Mouse (Mus musculus) stomach, embryonic 14.5 days (tissue): ENCODE measurements around the gene Lpar6. TPM values are rescaled to one million over a fixed set of nuclear protein-coding genes. Genes with fewer than 3 reads are reported as not detected.

Experiments
- ATAC-seq: fragments of 200-750 bp; cut with Nextera tagmentation; 2 replicates; pipeline ENCODE4 v1.8.0; 2017; ENCODE audit warnings: low read depth, moderate TSS enrichment; ENCODE audit not compliant: insufficient number of reproducible peaks, insufficient read depth, low FRiP score
- H3K27ac ChIP-seq: fragments of 300-500 bp; sonication (generic); 2 replicates; pipeline ENCODE4 v1.5.1; 2014; ENCODE audit warnings: mild to moderate bottlenecking, low read length, moderate library complexity, mixed read lengths
- H3K27me3 ChIP-seq: fragments of 300-500 bp; sonication (generic); 2 replicates; pipeline ENCODE4 v1.6.1; 2014; ENCODE audit warnings: low read length, control low read depth, mixed read lengths; ENCODE audit not compliant: control insufficient read depth, insufficient read depth
- H3K36me3 ChIP-seq: fragments of 300-500 bp; sonication (generic); 2 replicates; pipeline ENCODE4 v1.6.1; 2014; ENCODE audit warnings: mild to moderate bottlenecking, control low read depth, low read length, moderate library complexity, mixed read lengths; ENCODE audit not compliant: control insufficient read depth, insufficient read depth
- H3K4me1 ChIP-seq: fragments of 300-500 bp; sonication (generic); 2 replicates; pipeline ENCODE4 v1.6.1; 2014; ENCODE audit warnings: low read length, control low read depth, mixed read lengths; ENCODE audit not compliant: control insufficient read depth, insufficient read depth
- H3K4me2 ChIP-seq: fragments of 300-500 bp; sonication (generic); replicated peaks from 2 replicates; pipeline ENCODE4 v1.6.1; 2014; ENCODE audit warnings: low read depth, low read length, control low read depth
- H3K4me3 ChIP-seq: fragments of 300-500 bp; sonication (generic); 2 replicates; pipeline ENCODE4 v1.5.1; 2014; ENCODE audit warnings: low read depth, low read length, control low read depth
- H3K9ac ChIP-seq: fragments of 300-500 bp; sonication (generic); replicated peaks from 2 replicates; pipeline ENCODE4 v1.6.1; 2014; ENCODE audit warnings: low read depth, mild to moderate bottlenecking, control low read depth, low read length, moderate library complexity, mixed read lengths
- H3K9me3 ChIP-seq: fragments of 300-500 bp; sonication (generic); 2 replicates; pipeline ENCODE4 v1.6.1; 2016; ENCODE audit warnings: low read depth, low read length, control low read depth; ENCODE audit not compliant: control insufficient read depth
- WGBS: fragments of 180-500 bp; shearing (Covaris S2); extraction: QIAGEN DNeasy Blood & Tissue Kit; methylation state at CpG from one replicate; pipeline ENCODE4 v1.1.7; 2014; 5-methylcytosine and 5-hydroxymethylcytosine counted together
- microRNA counts: library from miRNA; unstranded; fragments of <30 nt; microRNA quantifications from one replicate; lab custom pipeline; 2016
- microRNA-seq: library from miRNA; unstranded; fragments of <30 nt; microRNA quantifications from one replicate; pipeline ENCODE4, GENCODE M21; 2016
- polyA plus RNA-seq: library from polyadenylated mRNA; unstranded; fragments of >200 nt; fragmentation: Nextera tagmentation; extraction: Ambion mirVana; gene quantifications from 2 replicates; pipeline ENCODE4 v1.2.1, GENCODE M21; 2014

Gene Lpar6
- polyA plus RNA-seq, 1 experiment from 2014 or later: 15.5 TPM

- Histone ChIP-seq H3K4me1 (no peaks in the 10 kb centered on the region), H3K9ac (no peak overlapping the region), H3K9me3 (0 out of 2 replicates have a peak, but pooled peaks cover 3% of the 10 kb centered on the region), H3K27me3 (no peaks in the 10 kb centered on the region), H3K4me2 (no peak overlapping the region), H3K27ac (no peak overlapping the region), H3K4me3 (no peak overlapping the region), H3K36me3 (no peaks in the 10 kb centered on the region)
- no peak for ATAC-seq
- 84% methylated on average over 3 of the region's 3 CpGs for WGBS
These were observed 28.5 kb downstream of the Lpar6 start for GRCm38 (mm10) chr14:73266166-73266565.

DNA sequence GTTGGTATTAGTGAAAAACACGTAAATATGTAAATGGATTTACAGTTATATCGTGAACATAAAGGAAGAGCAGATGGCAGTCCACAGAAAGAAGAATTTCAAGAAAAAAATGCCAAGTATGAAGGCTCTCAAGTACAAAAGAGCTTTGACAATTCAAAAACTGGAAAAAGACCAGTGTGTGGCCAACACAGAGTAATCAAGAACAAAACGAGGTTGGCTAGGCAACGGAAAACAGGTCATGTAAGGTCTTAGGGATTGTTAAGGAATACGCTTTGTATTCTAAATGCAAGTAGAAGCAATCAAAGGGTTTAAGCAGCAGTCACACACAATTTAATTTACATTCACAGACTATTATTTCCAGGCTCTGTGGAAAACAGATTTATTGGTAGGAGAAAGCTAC is 34.1 kb downstream of the Lpar6 start:
- Histone ChIP-seq H3K36me3 (no peaks in the 10 kb centered on the region), H3K9me3 (no peaks in the 10 kb centered on the region), H3K27ac (no peak overlapping the region), H3K27me3 (no peaks in the 10 kb centered on the region), H3K4me1 (no peaks in the 10 kb centered on the region), H3K9ac (no peak overlapping the region), H3K4me2 (no peak overlapping the region), H3K4me3 (no peak overlapping the region)
- 76% methylated on average over 5 of the region's 5 CpGs for WGBS
- no peak for ATAC-seq

DNA sequence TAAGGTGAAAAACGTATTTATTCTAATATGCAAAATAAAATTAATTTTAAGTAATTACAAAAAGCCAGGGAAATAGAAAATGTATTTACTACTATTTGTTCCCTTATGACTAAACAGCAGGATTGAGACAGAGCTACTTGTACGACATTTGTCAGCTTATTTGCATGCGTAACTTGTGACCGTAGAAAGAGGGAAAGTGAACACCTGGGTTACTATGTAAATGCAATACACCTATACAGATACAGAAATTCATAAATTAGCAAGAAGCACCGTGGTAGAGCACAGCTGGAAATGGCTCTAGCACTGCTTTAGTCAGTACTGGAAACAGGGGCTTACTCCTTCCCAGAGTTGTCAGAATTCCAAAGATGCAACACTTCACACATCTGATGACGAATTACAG is 41.4 kb downstream of the Lpar6 start:
- Histone ChIP-seq H3K4me3 (no peak overlapping the region), H3K4me1 (no peaks in the 10 kb centered on the region), H3K36me3 (no peaks in the 10 kb centered on the region; the same call in 1 of the 2 replicates), H3K9ac (no peak overlapping the region), H3K27me3 (no peaks in the 10 kb centered on the region), H3K4me2 (no peak overlapping the region), H3K27ac (no peak overlapping the region), H3K9me3 (no peaks in the 10 kb centered on the region)
- WGBS: 87% methylated on average over 6 of the region's 6 CpGs
- ATAC-seq: no peak

- Histone ChIP-seq H3K4me1 (no peaks in the 10 kb centered on the region), H3K9me3 (no peaks in the 10 kb centered on the region), H3K27me3 (no peaks in the 10 kb centered on the region), H3K27ac (no peak overlapping the region), H3K36me3 (no peaks in the 10 kb centered on the region; the same call in 1 of the 2 replicates), H3K4me2 (no peak overlapping the region), H3K9ac (no peak overlapping the region), H3K4me3 (no peak overlapping the region)
- ATAC-seq: no peak
- WGBS: 19% methylated on average over 1 of the region's 1 CpGs
These were observed 43.3 kb downstream of the Lpar6 start for GRCm38 (mm10) chr14:73280996-73281395.

- no peak for ATAC-seq
- Histone ChIP-seq H3K4me2 (no peak overlapping the region), H3K4me1 (no peaks in the 10 kb centered on the region), H3K9ac (no peak overlapping the region), H3K27ac (no peak overlapping the region), H3K27me3 (no peaks in the 10 kb centered on the region), H3K9me3 (no peaks in the 10 kb centered on the region), H3K4me3 (no peak overlapping the region), H3K36me3 (no peaks in the 10 kb centered on the region)
- 74% methylated on average over 2 of the region's 2 CpGs for WGBS
These were observed 52.2 kb downstream of the Lpar6 start for GRCm38 (mm10) chr14:73289915-73290314.

- Histone ChIP-seq H3K9ac (no peak overlapping the region), H3K4me3 (no peak overlapping the region), H3K27ac (no peak overlapping the region), H3K4me1 (no peaks in the 10 kb centered on the region), H3K27me3 (no peaks in the 10 kb centered on the region), H3K4me2 (no peak overlapping the region), H3K9me3 (no peaks in the 10 kb centered on the region), H3K36me3 (no peaks in the 10 kb centered on the region)
- ATAC-seq: no peak
- 79% methylated on average over 1 of the region's 1 CpGs for WGBS
These were observed 54.7 kb downstream of the Lpar6 start for GRCm38 (mm10) chr14:73292434-73292833.

MicroRNAs within 50 kb of the gene (microRNA counts, 519-probe panel; counts per million panel counts)
- microRNA mmu-miR-687 (lab: Ali Mortazavi, UCI): not detected

Small RNA genes within 50 kb of the gene (microRNA-seq; reads per million reads assigned to microRNA genes)
- gene Mir687: not detected

Other genes with a start within 250 kb of the Lpar6 start
- 0.30 TPM in 1 of 2 replicates, not detected in the other for gene Cysltr2, start 188.8 kb upstream of the Lpar6 start, polyA plus RNA-seq
- gene Rcbtb2, start 114.9 kb upstream of the Lpar6 start, polyA plus RNA-seq: 95.7 and 106 TPM in 2 replicates
- 22.6 and 28.6 TPM in 2 replicates for gene Rb1, start 87.9 kb downstream of the Lpar6 start, polyA plus RNA-seq
- gene Itm2b, start 147.4 kb downstream of the Lpar6 start, polyA plus RNA-seq: 864 and 920 TPM in 2 replicates